Mouse (Mus musculus): ENCODE results near the gene Cd300lf. TPM values are rescaled to one million over a fixed set of nuclear protein-coding genes. Genes with fewer than 3 reads are reported as not detected.

The Cd300lf gene
- polyA plus RNA-seq, 1 experiment = 2.9 TPM

- Histone ChIP-seq H3K4me1 (ENCODE audit: control insufficient read depth, insufficient read depth, low read length) (peaks cover 41% of the 10 kb centered on the region), H3K4me3 (ENCODE audit: insufficient read depth, low read length) (peak overlapping the region; percentile 28), H3K27ac (ENCODE audit: insufficient read depth, low read depth, low read length) (peak overlapping the region; percentile 85)
- TF ChIP-seq POLR2A (IDR thresholded peaks at IDR 0.05; ENCODE audit: borderline replicate concordance, low read depth, low read length) (no peak), CTCF (IDR thresholded peaks at IDR 0.05; ENCODE audit: low read depth, low read length) (no peak)
These were observed 27.9 kb upstream of the Cd300lf start for GRCm38 (mm10) chr11:115161578-115162204.

- Histone ChIP-seq H3K27ac (ENCODE audit: insufficient read depth, low read depth, low read length) (peak overlapping the region; percentile 85), H3K4me3 (ENCODE audit: insufficient read depth, low read length) (peak overlapping the region; percentile 28), H3K4me1 (ENCODE audit: control insufficient read depth, insufficient read depth, low read length) (peaks cover 35% of the 10 kb centered on the region)
- TF ChIP-seq CTCF (IDR thresholded peaks at IDR 0.05; ENCODE audit: low read depth, low read length) (peak; percentile 99), POLR2A (IDR thresholded peaks at IDR 0.05; ENCODE audit: borderline replicate concordance, low read depth, low read length) (no peak)
These were observed 27.2 kb upstream of the Cd300lf start for GRCm38 (mm10) chr11:115160883-115161577.

GRCm38 (mm10) chr11:115160016-115160797 lies 26.4 kb upstream of the Cd300lf start:
- TF ChIP-seq CTCF (IDR thresholded peaks at IDR 0.05; ENCODE audit: low read depth, low read length) = peak; percentile 63
- TF ChIP-seq POLR2A (IDR thresholded peaks at IDR 0.05; ENCODE audit: borderline replicate concordance, low read depth, low read length) = no peak
- Histone ChIP-seq H3K27ac (ENCODE audit: insufficient read depth, low read depth, low read length) (no peak overlapping the region), H3K4me1 (ENCODE audit: control insufficient read depth, insufficient read depth, low read length) (peaks cover 27% of the 10 kb centered on the region), H3K4me3 (ENCODE audit: insufficient read depth, low read length) (no peak overlapping the region)

GRCm38 (mm10) chr11:115157933-115158719 lies 24.3 kb upstream of the Cd300lf start:
- H3K4me1 ChIP-seq (ENCODE audit: control insufficient read depth, insufficient read depth, low read length) = peaks cover 27% of the 10 kb centered on the region
- TF ChIP-seq CTCF (IDR thresholded peaks at IDR 0.05; ENCODE audit: low read depth, low read length) = no peak
- no peak for TF ChIP-seq POLR2A (IDR thresholded peaks at IDR 0.05; ENCODE audit: borderline replicate concordance, low read depth, low read length)
- H3K27ac ChIP-seq (ENCODE audit: insufficient read depth, low read depth, low read length) = peak overlapping the region; percentile 24
- H3K4me3 ChIP-seq (ENCODE audit: insufficient read depth, low read length) = no peak overlapping the region

- TF ChIP-seq CTCF (IDR thresholded peaks at IDR 0.05; ENCODE audit: low read depth, low read length) (no peak), POLR2A (IDR thresholded peaks at IDR 0.05; ENCODE audit: borderline replicate concordance, low read depth, low read length) (no peak)
- Histone ChIP-seq H3K27ac (ENCODE audit: insufficient read depth, low read depth, low read length) (no peak overlapping the region), H3K4me1 (ENCODE audit: control insufficient read depth, insufficient read depth, low read length) (peaks cover 10% of the 10 kb centered on the region), H3K4me3 (ENCODE audit: insufficient read depth, low read length) (no peak overlapping the region)
These were observed 21.4 kb upstream of the Cd300lf start for GRCm38 (mm10) chr11:115155053-115155634.

GRCm38 (mm10) chr11:115153699-115154292 lies 20.0 kb upstream of the Cd300lf start:
- H3K4me1 ChIP-seq (ENCODE audit: control insufficient read depth, insufficient read depth, low read length) = peaks cover 9% of the 10 kb centered on the region
- peak overlapping the region; percentile 40 for H3K4me3 ChIP-seq (ENCODE audit: insufficient read depth, low read length)
- TF ChIP-seq CTCF (IDR thresholded peaks at IDR 0.05; ENCODE audit: low read depth, low read length) (peak; percentile 98), POLR2A (IDR thresholded peaks at IDR 0.05; ENCODE audit: borderline replicate concordance, low read depth, low read length) (no peak)
- no peak overlapping the region for H3K27ac ChIP-seq (ENCODE audit: insufficient read depth, low read depth, low read length)

GRCm38 (mm10) chr11:115153088-115153487 lies 19.3 kb upstream of the Cd300lf start:
- peaks cover 4% of the 10 kb centered on the region for H3K4me1 ChIP-seq (ENCODE audit: control insufficient read depth, insufficient read depth, low read length)
- H3K27ac ChIP-seq (ENCODE audit: insufficient read depth, low read depth, low read length) = no peak overlapping the region

GRCm38 (mm10) chr11:115151755-115152429 lies 18.1 kb upstream of the Cd300lf start:
- Histone ChIP-seq H3K4me1 (ENCODE audit: control insufficient read depth, insufficient read depth, low read length) (no peaks in the 10 kb centered on the region), H3K4me3 (ENCODE audit: insufficient read depth, low read length) (no peak overlapping the region), H3K27ac (ENCODE audit: insufficient read depth, low read depth, low read length) (no peak overlapping the region)
- no peak for TF ChIP-seq POLR2A (IDR thresholded peaks at IDR 0.05; ENCODE audit: borderline replicate concordance, low read depth, low read length)
- TF ChIP-seq CTCF (IDR thresholded peaks at IDR 0.05; ENCODE audit: low read depth, low read length) = no peak

More at GRCm38 (mm10) chr11:115153088-115153487, 19.3 kb upstream of the Cd300lf start:
- H3K4me3 ChIP-seq (ENCODE audit: insufficient read depth, low read length) = no peak overlapping the region
- TF ChIP-seq POLR2A (IDR thresholded peaks at IDR 0.05; ENCODE audit: borderline replicate concordance, low read depth, low read length) = no peak
